Mouse (Mus musculus) gastrocnemius, adult 18-20 months (tissue): ENCODE data around the gene AI854703. TPM values are rescaled to one million over a fixed set of nuclear protein-coding genes. Genes with fewer than 3 reads are reported as not detected.

ENCODE experiments used
- total RNA-seq, 2 experiments: library from RNA; stranded (reverse); gene quantifications; 2 replicates each; pipeline ENCODE4 v1.2.3; 2021

AI854703 gene
- total RNA-seq, 2 experiments from 2014 or later = 0.76 to 0.78 TPM

Other genes with a start within 250 kb of the AI854703 start
- 10 to 100 TPM; 15.9 to 18.3 TPM for gene Krba1, start 231.2 kb upstream of the AI854703 start, total RNA-seq
- gene Zfp467, start 180.9 kb upstream of the AI854703 start, total RNA-seq = 10 to 100 TPM; 50.1 to 57.1 TPM
- under 1 TPM; 0.19 to 0.71 TPM for gene Sspo, start 178.5 kb upstream of the AI854703 start, total RNA-seq
- 10 to 100 TPM; 38.5 to 46.1 TPM for gene Atp6v0e2, start 89.1 kb upstream of the AI854703 start, total RNA-seq
- 10 to 100 TPM; 21.1 to 25.5 TPM for gene Lrrc61, start 72.0 kb upstream of the AI854703 start, total RNA-seq
- gene Rarres2, start 54.0 kb upstream of the AI854703 start, total RNA-seq = 10 to 100 TPM; 14.6 to 24.8 TPM
- gene Gm45021, start 37.2 kb upstream of the AI854703 start, total RNA-seq = not detected
- 10 to 100 TPM; 30.6 to 31.9 TPM for gene Repin1, start 32.9 kb upstream of the AI854703 start, total RNA-seq
- gene Gm44965, start 32.8 kb upstream of the AI854703 start, total RNA-seq = not detected
- 1 to 10 TPM; 8.8 TPM for gene Zfp775, start 24.7 kb upstream of the AI854703 start, total RNA-seq
- gene Gimap8, start 20.5 kb downstream of the AI854703 start, total RNA-seq = 1 to 10 TPM; 1.3 to 2.5 TPM
- 1 to 10 TPM in 1 of 2 experiments, under 1 TPM in 1; 0.59 to 1.2 TPM for gene Gimap9, start 49.4 kb downstream of the AI854703 start, total RNA-seq
- gene Gimap4, start 57.8 kb downstream of the AI854703 start, total RNA-seq = 1 to 10 TPM; 2.4 to 5.8 TPM
- gene Gimap6, start 81.5 kb downstream of the AI854703 start, total RNA-seq = 10 to 100 TPM in 1 of 2 experiments, 1 to 10 TPM in 1; 7.9 to 12.6 TPM
- gene Gm28053, start 91.8 kb downstream of the AI854703 start, total RNA-seq = 1 to 10 TPM in 1 of 2 experiments, not detected in 1; 2.7 TPM
- not detected for gene Gimap7, start 91.9 kb downstream of the AI854703 start, total RNA-seq
- 1 to 10 TPM; 1.5 to 2.4 TPM for gene Gimap1, start 112.3 kb downstream of the AI854703 start, total RNA-seq
- gene Gimap5, start 119.4 kb downstream of the AI854703 start, total RNA-seq = 1 to 10 TPM in 1 of 2 experiments, under 1 TPM in 1; 0.57 to 1.0 TPM
- under 1 TPM; 0.09 to 0.28 TPM for gene Gimap3, start 144.1 kb downstream of the AI854703 start, total RNA-seq
- 1 to 10 TPM; 3.3 to 3.9 TPM for gene Tmem176a, start 214.2 kb downstream of the AI854703 start, total RNA-seq
- 1 to 10 TPM; 7.6 to 8.9 TPM for gene Tmem176b, start 214.7 kb downstream of the AI854703 start, total RNA-seq
- not detected for gene Aoc1, start 246.1 kb downstream of the AI854703 start, total RNA-seq